Mouse (Mus musculus) adrenal gland, adult (tissue): ENCODE data around the gene Parp16.
A peak's percentile ranks its signal among the peaks of the same experiment; 100 is the strongest.

Experiments
- DNase-seq, 2 experiments: peaks; one replicate each; pipeline ENCODE4 v3.0.0; 2022 to 2023; ENCODE audit warnings: low spot score in 1 of 2; ENCODE audit not compliant: inconsistent age in 2 of 2

The Parp16 gene

DNA sequence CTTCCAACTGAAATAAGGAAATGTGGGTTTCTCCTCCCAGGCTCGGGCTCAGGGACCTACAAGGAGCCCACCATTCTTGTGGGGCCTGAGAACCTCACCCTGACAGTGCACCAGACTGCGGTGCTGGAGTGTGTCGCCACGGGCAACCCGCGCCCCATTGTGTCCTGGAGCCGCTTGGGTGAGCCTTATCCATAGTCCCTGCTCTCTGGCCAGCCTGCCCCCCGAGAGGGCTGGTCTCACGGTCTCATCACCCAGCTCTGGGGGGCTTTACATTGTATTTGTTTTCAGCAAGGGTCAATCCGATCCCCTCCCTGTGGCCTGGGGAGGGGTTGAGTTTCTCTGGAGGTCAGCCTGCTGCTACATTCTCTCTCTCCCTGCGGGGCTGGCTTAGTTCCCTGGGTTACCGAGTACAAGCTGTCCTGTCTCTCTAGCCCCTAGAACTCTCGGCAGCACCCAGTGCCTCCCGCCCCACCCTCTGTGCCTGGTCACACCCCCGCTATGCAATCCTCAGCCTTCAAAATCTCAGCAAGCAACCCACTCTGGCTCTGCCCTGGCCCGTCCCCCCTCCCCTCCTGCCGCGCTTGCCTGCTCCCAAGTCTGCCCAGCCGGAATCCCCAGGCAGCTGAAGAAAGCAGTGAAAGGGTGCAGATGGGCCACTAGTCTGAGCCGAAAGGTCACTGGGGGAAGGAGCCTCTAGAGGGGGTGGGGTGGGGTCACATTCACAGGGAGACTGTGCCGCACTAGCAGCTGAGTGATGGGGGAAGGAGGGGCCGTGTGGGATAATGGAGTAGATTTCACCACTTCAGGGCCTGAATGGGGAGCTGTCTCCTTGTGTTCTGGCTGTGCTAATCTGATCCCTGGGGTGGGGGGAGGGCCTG, 16.6 kb upstream of the Parp16 start:
- DNase-seq: peak; percentile 44 to 66

DNA sequence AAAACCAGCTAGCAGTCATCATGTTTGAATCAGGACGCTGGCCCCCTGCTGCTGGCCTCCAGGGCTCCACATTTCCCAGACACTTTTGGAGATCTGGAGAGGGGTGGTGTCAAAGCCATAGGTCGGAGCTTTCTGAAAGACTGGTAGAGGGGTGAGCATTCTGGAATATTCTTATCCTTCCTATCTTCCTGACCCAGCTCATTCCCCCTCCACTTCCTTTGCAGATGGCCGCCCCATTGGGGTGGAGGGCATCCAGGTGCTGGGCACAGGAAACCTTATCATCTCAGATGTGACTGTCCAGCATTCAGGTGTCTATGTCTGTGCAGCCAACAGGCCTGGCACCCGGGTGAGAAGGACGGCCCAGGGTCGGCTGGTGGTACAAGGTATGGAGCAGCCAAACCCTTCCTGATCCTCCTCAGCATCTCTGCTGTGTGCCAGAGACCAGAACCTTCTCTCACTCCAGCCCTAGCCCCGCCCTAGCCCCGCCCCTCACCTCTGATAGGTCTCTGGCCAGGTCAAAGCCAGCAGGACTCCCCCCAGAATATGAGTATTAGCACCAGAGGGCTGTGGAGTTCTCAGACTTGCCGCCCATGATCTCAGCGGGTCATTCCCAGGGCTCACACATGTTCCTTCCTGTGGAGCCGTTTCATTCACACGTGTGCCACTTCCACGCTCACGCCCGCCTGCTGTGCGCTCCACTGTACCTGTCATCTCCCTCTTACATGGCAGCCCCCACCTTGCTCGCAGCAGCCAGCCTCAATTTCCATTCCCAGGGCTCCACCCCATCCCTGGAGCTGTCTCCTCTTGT, 15.1 kb upstream of the Parp16 start:
- DNase-seq: no peak

DNA sequence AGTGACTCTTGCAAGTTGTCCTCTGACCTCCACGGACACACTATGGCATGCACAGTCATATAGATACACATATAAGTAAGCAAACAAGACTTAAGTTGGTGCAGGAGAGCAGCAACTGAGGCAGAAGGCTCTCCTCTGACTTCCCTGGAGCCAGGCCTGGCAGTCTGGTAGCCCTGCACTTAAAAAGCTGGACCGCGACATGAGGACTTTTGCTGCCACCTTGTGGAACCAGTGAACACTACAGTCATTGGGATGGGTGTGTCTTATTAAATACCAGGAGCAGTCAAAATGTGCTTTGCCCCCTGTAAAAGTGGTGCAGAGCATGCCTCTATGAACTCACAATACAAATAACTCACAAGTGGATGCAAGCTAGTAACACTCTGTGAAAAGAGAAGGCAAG, 6.6 kb upstream of the Parp16 start:
- DNase-seq: peak; percentile 86 to 96

DNA sequence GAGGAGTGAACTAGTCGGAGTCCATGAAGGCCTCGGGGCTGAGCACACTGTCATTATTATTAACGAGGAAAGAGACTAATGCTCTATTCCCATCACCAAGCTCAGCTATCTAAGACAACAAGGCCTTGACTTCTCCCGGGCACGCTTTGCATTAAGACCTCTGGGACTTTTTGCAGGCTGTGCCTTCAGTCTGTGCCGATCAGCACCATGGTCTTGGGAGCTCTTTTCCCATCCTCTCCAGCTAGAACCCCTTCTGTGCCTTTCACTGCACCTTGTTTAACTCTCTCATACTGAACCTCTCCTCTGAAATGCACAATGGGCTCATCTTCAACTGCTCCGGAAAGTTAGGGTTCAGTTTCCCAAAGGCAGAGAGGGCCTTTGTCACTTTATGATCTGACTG, 4.8 kb upstream of the Parp16 start:
- peak; percentile 43 to 67 for DNase-seq

DNA sequence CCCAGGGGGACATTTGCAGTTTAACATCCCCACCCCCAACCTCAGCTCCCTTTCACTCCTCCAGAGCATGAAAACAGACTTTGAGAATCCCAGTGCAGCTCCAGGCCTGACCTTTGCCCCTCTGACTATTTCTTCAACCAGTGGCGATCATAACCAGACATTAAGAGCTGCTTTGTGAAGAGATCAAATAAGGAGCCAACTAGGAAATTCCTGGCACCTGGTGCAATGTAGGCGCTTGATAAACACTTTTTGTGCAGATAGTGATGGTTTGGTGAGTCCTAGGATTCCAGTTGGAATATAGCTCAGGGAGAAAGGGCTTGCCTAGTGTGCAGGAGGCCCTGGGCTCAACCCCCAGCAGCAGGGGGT, 3.8 kb upstream of the Parp16 start:
- no peak for DNase-seq

DNA sequence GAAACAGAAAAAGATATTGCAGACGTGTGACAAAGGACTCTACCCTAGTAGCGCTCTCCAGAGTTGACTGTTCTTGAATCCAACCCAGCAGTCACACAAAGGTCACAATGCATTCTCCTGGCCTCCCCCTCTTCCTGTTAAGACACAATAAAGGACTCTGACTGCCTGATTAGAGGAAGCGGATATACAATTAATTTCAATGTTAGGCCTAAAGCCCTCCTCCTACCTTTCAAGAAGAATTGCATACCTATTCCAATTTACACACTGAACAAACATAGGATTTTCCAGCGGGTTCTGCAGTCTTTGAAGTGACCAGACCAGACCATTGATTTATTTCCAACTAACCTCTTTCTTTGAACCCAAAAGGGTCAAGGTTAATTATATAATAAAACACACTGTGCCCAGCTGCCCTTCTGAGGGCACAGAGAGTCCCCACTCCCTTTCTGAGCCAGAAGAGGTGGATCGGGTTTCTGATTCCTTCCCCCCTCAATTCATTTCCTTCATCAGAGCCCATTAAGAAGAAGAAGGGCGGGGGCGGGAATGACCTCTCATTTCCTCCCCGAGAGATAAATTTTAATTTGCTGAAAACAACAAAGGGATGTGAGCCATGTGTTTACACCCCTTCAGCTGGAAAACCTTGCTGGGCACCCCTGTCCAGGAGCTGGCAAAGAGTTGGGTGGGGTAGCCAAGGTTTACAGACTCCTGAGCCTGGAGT, 3.2 kb upstream of the Parp16 start:
- DNase-seq: peak; percentile 70 to 80

DNA sequence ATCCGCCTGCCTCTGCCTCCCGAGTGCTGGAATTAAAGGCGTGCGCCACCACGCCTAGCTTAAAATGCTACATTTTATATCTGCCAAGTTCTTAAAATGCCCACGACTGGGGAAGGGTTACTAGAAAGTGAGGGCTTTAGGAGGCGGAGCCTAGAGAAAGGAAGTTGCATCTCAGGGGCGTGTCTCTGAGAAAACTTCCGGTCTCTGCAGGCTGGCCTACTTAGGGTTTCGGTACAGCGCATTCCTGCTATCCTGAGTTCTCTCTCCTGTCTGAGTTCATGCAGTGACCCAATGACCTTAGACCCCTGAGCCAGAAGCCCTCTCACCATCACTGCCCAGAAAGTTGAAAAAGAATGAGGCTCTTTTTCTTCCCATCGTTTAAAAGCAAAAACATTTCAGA, 1.9 kb upstream of the Parp16 start:
- DNase-seq: peak; percentile 31 to 53

DNA sequence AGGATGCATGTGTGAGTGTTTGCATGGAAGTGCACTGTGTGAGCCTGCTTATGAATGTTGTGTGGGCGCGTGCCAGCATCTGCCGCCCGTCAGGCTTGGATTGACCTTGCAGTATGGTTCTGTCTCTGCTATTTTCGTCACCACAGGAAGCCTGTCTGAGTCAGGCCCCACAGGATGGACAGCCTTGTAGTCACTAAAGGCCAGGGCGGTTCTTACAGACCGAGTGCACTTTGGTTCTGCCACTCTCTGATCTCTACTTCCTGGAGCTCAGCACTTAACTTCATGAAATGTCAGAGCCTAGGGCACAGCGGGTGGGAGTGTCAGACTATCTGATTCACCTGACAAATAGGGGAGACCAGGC, 448 bp downstream of the Parp16 start:
- peak; percentile 89 to 93 for DNase-seq

DNA sequence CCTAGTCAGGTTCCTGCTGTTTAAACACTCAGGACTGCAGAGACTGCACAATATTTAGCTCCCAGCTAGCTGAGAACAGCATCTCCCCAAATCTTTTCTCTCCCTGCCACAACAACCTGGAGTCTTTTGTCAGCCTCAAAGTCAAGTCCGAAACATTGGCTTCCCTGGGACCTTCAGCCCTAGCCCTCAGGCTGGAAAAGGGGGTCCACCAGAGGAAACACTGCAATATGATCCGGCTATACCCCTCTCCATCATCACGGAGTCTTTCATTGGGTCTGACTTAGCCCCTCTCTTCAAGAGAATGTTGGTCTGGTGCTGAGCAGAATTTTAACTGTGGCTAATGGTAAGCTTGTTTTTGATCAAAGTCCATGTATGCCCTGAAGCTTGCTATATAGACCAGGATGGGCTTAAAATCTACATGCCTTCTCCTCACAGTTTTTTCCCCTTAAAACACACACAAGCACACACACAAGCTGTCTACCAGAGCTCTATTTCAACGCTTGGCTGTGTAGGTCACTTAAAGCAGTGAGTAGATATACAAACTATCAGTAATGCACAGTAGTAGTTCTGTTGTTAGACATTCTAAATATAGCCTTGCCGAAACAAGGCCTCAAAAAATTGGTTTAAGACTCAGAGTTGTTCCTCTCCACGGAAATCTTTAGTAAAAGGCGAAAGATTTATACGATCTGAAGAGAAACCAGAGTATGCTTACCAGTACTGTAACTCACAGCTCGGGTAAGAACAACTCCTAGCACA, 1.0 kb downstream of the Parp16 start:
- DNase-seq: no peak

DNA sequence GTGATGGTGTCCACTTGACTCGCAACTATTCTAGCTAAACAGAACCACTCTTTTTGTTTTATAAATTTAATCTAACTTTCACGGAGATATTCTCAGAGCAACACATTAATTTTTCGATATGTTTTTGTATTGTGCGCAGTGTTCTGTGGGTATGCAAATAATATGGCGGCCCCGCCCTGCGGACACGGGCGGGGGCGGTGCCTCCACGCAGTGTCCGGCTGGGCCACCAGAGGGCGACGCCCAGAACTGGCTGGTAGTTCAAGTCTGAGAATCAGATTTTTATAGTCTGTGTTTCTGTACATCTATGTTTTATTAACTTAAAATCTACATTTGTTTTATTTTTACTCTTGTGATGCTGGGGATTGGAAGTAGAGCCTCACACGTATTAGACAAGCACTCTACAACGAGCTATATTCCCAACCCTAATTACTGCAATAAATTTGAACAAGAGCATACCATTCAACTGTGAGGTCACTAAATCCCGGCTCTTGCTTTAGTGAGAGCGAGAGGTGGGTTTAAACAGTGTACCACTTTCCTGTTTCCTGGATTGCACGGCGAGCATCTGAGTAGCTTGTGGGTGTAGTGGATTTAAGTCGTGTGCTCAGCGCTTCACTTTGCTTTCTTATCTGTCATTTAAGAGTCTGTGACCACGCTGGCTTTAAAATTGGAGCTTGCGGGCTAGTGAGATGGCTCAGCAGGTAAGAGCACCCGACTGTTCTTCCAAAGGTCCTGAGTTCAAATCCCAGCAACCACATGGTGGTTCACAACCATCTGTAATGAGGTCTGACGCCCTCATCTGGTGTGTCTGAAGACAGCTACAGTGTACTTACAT, 1.8 kb downstream of the Parp16 start:
- peak; percentile 95 to 98 for DNase-seq

DNA sequence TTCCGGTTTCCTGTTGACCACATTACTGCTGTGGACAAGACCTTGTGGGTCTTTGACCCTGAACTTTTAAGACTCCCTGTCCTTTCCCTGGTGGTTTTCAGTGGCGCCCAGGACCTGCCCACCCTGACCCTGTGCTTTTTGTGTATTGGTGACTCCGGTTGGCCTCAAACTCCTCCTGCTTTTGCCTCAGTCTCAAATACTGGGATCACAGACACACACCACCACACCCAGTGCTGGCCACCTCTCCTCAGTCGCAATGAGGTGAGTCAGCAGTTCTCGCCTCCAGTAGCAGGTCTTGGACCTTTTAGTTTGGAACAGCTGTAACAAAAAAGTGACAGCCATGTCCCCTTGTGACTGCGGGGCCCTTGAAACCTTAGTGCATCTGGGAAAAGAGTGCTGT, 2.7 kb downstream of the Parp16 start:
- peak; percentile 69 to 81 for DNase-seq

DNA sequence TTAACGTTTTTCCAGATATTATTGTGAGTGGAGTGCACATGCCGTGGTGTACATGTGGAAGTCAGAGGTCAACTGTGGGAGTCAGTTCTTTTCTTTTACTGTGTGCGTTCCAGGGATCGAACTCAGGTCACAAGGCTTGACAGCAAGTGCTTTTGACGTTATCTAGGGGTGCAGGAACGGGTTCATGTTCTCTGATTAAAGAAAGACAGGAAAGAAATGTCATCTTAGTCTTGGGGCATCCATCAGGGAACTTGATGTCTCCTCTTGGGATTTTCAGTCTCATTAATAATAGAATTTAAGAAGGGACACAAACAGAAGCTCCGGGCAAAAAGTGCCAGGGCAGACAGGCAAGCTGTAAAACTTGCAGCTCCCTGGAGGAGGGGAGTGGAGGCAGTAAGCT, 4.6 kb downstream of the Parp16 start:
- DNase-seq: peak in 1 of 2 experiments; percentile 52

DNA sequence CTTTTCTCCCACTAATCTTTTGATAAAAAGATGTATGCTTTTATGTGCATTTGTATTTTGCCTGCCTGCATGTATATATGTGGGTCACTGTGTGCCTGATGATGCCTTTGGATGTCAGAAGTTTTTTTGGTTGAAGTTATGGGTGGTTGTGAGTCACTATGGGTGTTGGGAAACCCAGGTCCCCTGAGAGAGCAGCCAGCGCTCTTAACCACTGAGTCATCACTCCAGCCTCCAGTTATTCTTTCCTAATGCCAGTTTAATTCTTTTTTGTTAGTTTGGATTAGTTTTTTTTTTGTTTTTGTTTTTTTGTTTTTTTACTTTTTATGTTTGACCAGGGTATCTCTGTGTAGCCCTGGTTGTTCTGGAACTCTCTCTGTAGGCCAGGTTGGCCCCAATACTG, 5.5 kb downstream of the Parp16 start:
- DNase-seq: peak; percentile 79 to 86

DNA sequence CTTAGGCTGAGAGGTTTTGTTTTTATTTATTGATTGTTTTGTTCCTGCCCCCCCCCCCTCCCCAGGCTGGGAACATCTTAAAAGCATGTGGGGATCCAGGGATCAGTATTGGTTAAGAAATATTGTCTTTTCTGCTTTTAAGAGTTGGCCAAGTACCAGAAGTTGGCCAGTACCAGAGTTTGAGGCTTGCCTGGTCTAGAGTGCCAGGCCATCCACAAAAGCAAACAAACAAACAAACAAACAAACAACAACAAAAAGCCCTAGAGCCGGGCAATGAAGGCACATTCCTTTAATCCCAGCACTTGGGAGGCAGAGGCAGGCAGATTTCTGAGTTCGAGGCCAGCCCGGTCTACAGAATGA, 5.8 kb downstream of the Parp16 start:
- DNase-seq: no peak

DNA sequence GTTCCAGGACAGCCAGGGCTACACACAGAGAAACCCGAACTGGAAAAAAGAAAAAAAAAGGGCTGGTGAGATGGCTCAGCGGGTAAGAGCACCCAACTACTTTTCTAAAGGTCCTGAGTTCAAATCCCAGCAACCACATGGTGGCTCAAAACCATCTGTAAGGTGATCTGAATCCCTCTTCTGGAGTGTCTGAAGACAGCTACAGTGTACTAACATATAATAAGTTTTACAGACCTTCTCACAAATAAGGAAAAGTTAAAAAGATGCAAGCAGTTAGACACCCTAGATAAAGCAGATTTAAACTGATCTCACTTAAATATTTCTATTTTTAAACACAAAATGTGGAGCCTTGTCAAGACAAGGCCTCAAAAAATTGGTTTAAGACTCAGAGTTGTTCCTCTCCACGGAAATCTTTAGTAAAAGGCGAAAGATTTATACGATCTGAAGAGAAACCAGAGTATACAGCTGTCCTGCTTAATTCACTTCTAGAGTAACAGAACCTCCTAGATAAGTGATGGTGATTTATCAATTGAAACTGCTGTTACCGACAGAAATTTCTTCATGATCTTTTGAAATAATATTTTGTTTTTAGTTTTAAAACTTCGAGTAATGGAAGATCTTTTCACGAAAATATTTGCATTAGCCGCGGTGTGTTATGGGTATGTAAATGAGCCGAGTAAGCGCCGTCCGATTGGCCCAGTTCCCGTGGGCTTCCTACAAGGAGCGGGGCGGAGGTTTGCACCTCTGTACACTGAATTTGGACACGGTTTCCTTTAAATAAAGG, 6.4 kb downstream of the Parp16 start:
- peak; percentile 86 to 96 for DNase-seq

DNA sequence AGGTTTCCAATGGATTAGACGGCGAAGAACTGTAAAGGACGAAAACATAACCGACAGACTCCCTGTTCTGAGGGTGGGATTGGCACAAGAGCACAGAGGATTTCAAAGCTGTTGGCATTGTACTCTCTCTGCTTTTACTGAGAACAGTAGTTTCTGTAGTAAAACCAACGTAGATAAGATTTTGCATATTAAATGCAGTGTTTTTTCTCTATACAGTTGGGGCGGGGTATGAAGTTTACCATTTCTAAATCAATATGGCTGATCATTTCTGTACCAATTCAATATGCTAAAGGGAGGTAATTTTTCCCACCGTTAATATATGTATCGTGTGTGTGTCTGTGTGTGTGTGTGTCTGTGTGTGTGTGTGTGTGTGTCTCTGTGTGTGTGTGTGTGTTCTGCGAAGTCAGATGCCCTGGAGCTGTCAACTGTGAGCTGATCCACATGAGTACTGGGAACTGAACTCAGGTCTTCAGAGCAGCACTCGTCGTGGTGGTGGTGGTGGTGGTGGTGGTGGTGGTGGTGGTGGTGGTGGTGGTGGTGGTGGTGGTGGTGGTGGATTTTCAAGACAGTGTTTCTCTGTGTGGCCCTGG, 7.1 kb downstream of the Parp16 start:
- DNase-seq: no peak

DNA sequence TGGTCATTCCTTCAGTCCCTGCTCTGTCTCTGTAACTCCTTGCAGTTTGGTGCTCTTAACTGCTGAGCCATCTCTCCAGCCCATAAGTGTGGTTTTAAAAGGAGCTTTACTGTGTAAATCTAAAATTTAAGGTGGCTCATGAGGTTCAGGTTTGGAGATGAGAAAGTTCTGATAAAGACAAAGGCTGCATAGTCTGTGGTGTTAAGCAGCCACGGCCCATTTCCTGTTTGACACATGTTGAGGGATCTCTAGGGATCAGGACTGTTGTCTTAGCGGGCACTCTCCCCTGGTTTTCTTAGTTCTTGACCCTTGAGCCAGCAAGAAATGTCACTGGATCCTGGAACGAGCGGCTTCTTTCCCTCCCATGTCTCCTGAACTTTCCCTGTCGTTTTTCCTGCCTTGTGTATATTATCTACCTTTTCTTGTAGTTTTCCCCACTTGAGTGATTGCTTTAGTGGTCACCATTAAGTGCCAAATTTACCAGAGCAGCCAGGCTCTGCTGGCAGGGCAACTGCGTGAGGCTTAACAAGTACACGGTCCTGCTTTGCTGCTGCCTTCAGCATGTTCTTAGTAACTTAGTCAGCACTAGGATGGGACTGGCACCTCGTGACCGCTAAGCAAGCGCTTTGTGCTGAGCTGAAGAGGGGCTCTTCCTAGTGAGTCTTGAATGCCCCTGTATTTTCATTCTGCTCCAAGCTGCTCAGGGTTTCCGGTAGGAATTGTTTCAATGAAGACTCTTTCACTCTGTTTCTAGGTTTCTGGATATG, 10.1 kb downstream of the Parp16 start:
- no peak for DNase-seq
